Mouse (Mus musculus) forebrain, embryonic 11.5 days (tissue): ENCODE measurements around the gene Myo15b. TPM values are rescaled to one million over a fixed set of nuclear protein-coding genes. Genes with fewer than 3 reads are reported as not detected.

Experiments used
- ATAC-seq: fragments of 200-750 bp; cut with Nextera tagmentation; replicated peaks from 2 replicates; pipeline ENCODE4 v1.8.0; 2017; ENCODE audit warnings: moderate TSS enrichment; ENCODE audit not compliant: low FRiP score
- DNase-seq: peaks from one replicate; pipeline ENCODE4 v3.0.0-alpha.2; 2017; ENCODE audit warnings: low spot score
- H3K27ac ChIP-seq: fragments of 300-500 bp; sonication (generic); 2 replicates; pipeline ENCODE4 v1.5.1; 2014; ENCODE audit warnings: low read depth, low read length
- H3K27me3 ChIP-seq: fragments of 300-500 bp; sonication (generic); 2 replicates; pipeline ENCODE4 v1.6.1; 2014; ENCODE audit warnings: mild to moderate bottlenecking, low read length, mixed read lengths; ENCODE audit not compliant: control insufficient read depth, insufficient read depth
- H3K36me3 ChIP-seq: fragments of 300-500 bp; sonication (generic); 2 replicates; pipeline ENCODE4 v1.6.1; 2014; ENCODE audit warnings: mild to moderate bottlenecking, low read length, moderate library complexity, mixed read lengths; ENCODE audit not compliant: control insufficient read depth, insufficient read depth
- H3K4me1 ChIP-seq: fragments of 300-500 bp; sonication (generic); replicated peaks from 2 replicates; pipeline ENCODE4 v1.6.1; 2014; ENCODE audit warnings: low read length, mixed read lengths; ENCODE audit not compliant: control insufficient read depth, insufficient read depth
- H3K4me2 ChIP-seq: fragments of 300-500 bp; sonication (generic); 2 replicates; pipeline ENCODE4 v1.6.1; 2014; ENCODE audit warnings: low read depth, mild to moderate bottlenecking, low read length, moderate library complexity, mixed read lengths; ENCODE audit not compliant: severe bottlenecking
- H3K4me3 ChIP-seq: fragments of 300-500 bp; sonication (generic); 2 replicates; pipeline ENCODE4 v1.5.1; 2014; ENCODE audit warnings: low read depth, low read length
- H3K9ac ChIP-seq: fragments of 300-500 bp; sonication (generic); 2 replicates; pipeline ENCODE4 v1.6.1; 2014; ENCODE audit warnings: low read length
- H3K9me3 ChIP-seq: fragments of 300-500 bp; sonication (generic); 2 replicates; pipeline ENCODE4 v1.6.1; 2016; ENCODE audit warnings: low read length, mixed read lengths; ENCODE audit not compliant: control insufficient read depth
- WGBS: fragments of 180-500 bp; shearing (Covaris S2); extraction: QIAGEN DNeasy Blood & Tissue Kit; methylation state at CpG from one replicate; pipeline ENCODE4 v1.1.7; 2014; 5-methylcytosine and 5-hydroxymethylcytosine counted together
- polyA plus RNA-seq: library from polyadenylated mRNA; unstranded; fragments of >200 nt; fragmentation: Nextera tagmentation; extraction: Ambion mirVana; gene quantifications from 2 replicates; pipeline ENCODE4 v1.2.1, GENCODE M21; 2014

The Myo15b gene
- polyA plus RNA-seq, 1 experiment from 2014 or later, result not detected

GRCm38 (mm10) chr11:115904956-115905790 lies 47.0 kb downstream of the Myo15b start:
- Histone ChIP-seq H3K4me1 (peaks cover 5% of the 10 kb centered on the region; the same call in 1 of the 2 replicates), H3K9ac (no peak overlapping the region), H3K4me3 (no peak overlapping the region), H3K27ac (no peak overlapping the region), H3K4me2 (no peak overlapping the region), H3K27me3 (no peaks in the 10 kb centered on the region), H3K9me3 (no peaks in the 10 kb centered on the region), H3K36me3 (no peaks in the 10 kb centered on the region)
- DNase-seq (no peak), ATAC-seq (no peak)
- 55% methylated on average over 16 of the region's 16 CpGs for WGBS

GRCm38 (mm10) chr11:115906116-115906515 lies 47.9 kb downstream of the Myo15b start:
- WGBS, result 85% methylated on average over 3 of the region's 3 CpGs
- Histone ChIP-seq H3K27me3 (no peaks in the 10 kb centered on the region), H3K4me3 (no peak overlapping the region), H3K4me1 (no peaks in the 10 kb centered on the region), H3K27ac (no peak overlapping the region), H3K36me3 (no peaks in the 10 kb centered on the region), H3K4me2 (no peak overlapping the region), H3K9ac (no peak overlapping the region), H3K9me3 (no peaks in the 10 kb centered on the region)
- DNase-seq (no peak), ATAC-seq (no peak)

- DNase-seq, result no peak
- no peak overlapping the region for H3K4me3 ChIP-seq
- WGBS, result 93% methylated on average over 5 of the region's 5 CpGs
- no peak overlapping the region for H3K9ac ChIP-seq
- no peak for ATAC-seq
- no peaks in the 10 kb centered on the region for H3K27me3 ChIP-seq
- no peaks in the 10 kb centered on the region for H3K36me3 ChIP-seq
- no peaks in the 10 kb centered on the region for H3K9me3 ChIP-seq
- H3K27ac ChIP-seq, result no peak overlapping the region
- H3K4me1 ChIP-seq, result no peaks in the 10 kb centered on the region
- H3K4me2 ChIP-seq, result no peak overlapping the region
These were observed 48.3 kb downstream of the Myo15b start for GRCm38 (mm10) chr11:115906521-115906920.

DNA sequence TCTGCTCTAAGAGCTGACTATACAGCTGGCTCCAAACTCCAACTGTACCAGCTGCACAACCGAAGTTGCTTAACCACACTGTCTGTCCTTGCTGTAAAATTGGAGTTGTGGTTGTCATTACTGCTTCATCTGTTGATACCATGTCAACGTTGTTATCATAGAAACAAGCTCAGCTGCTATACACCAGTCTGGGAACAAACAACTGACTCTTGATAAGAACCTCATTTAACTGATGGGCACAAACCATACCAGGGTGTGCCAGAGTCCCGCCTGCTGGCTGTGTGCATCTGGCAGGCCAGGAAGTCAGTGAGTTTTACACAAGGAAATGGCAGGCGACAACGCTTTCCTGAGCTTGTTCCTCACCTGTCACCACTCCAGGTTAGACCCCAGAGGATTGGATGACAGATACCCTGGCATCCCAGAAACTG lies 52.9 kb downstream of the Myo15b start:
- no peak overlapping the region for H3K9ac ChIP-seq
- no peak overlapping the region for H3K27ac ChIP-seq
- WGBS, result 91% methylated on average over 5 of the region's 5 CpGs
- ATAC-seq (no peak), DNase-seq (no peak)
- no peak overlapping the region for H3K4me2 ChIP-seq
- H3K9me3 ChIP-seq, result no peaks in the 10 kb centered on the region
- no peaks in the 10 kb centered on the region for H3K36me3 ChIP-seq
- H3K4me1 ChIP-seq, result no peaks in the 10 kb centered on the region
- no peaks in the 10 kb centered on the region for H3K27me3 ChIP-seq
- H3K4me3 ChIP-seq, result no peak overlapping the region

- WGBS, result 90% methylated on average over 11 of the region's 11 CpGs
- no peak for ATAC-seq
These were observed 53.6 kb downstream of the Myo15b start, which contains the start of gene Smim6 for GRCm38 (mm10) chr11:115911632-115912376. TSS of gene Smim6 (plus strand) at chr11:115912017.

DNA sequence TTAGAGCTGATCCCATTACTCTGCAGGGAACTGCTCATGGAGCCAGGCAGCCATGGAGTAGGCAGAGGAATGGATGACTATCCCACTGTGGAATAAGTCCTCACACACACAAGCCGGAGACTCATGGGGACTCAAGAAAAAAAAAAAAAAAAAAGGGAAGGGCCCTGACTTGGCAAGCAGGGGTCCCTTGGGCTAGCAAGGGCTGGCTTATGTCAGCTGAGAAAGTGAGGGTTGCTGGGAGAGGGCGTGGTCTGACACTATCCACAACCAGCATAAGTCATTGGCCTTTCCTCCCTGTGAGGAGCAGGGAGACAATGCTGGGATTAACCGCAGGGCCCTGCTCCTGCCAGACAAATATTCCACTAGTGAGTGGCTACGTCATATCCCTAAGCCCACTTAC lies 58.4 kb downstream of the Myo15b start:
- H3K27ac ChIP-seq, result no peak overlapping the region
- 94% methylated on average over 4 of the region's 4 CpGs for WGBS
- no peaks in the 10 kb centered on the region for H3K4me1 ChIP-seq
- no peaks in the 10 kb centered on the region for H3K36me3 ChIP-seq
- H3K4me2 ChIP-seq, result no peak overlapping the region
- no peaks in the 10 kb centered on the region for H3K27me3 ChIP-seq
- no peak overlapping the region for H3K9ac ChIP-seq
- H3K9me3 ChIP-seq, result no peaks in the 10 kb centered on the region
- DNase-seq, result no peak
- ATAC-seq, result no peak
- no peak overlapping the region for H3K4me3 ChIP-seq

More at GRCm38 (mm10) chr11:115911632-115912376, 53.6 kb downstream of the Myo15b start, which contains the start of gene Smim6:
- H3K27ac ChIP-seq, result no peak within 1 kb of the TSS
- H3K4me3 ChIP-seq, result no peak within 1 kb of the TSS
- no peaks in the 10 kb centered on the region for H3K27me3 ChIP-seq
- DNase-seq, result no peak
- H3K9me3 ChIP-seq, result no peaks in the 10 kb centered on the region
- H3K4me2 ChIP-seq, result no peak within 1 kb of the TSS
- no peaks in the 10 kb centered on the region for H3K4me1 ChIP-seq
- no peak within 1 kb of the TSS for H3K9ac ChIP-seq
- H3K36me3 ChIP-seq, result no peaks in the 10 kb centered on the region

GRCm38 (mm10) chr11:115918637-115919036 lies 60.4 kb downstream of the Myo15b start:
- WGBS, result 90% methylated on average over 5 of the region's 5 CpGs
- Histone ChIP-seq H3K27ac (no peak overlapping the region), H3K4me1 (no peaks in the 10 kb centered on the region), H3K9me3 (no peaks in the 10 kb centered on the region), H3K4me2 (no peak overlapping the region), H3K4me3 (no peak overlapping the region), H3K9ac (no peak overlapping the region), H3K36me3 (no peaks in the 10 kb centered on the region), H3K27me3 (no peaks in the 10 kb centered on the region)
- no peak for ATAC-seq
- DNase-seq, result no peak

- Histone ChIP-seq H3K9me3 (no peaks in the 10 kb centered on the region), H3K4me3 (no peak overlapping the region), H3K27ac (no peak overlapping the region), H3K36me3 (no peaks in the 10 kb centered on the region), H3K4me1 (no peaks in the 10 kb centered on the region), H3K9ac (no peak overlapping the region), H3K27me3 (no peaks in the 10 kb centered on the region), H3K4me2 (no peak overlapping the region)
- 92% methylated on average over 5 of the region's 5 CpGs for WGBS
- ATAC-seq (no peak), DNase-seq (no peak)
These were observed 60.9 kb downstream of the Myo15b start for GRCm38 (mm10) chr11:115919073-115919472.
